Mouse (Mus musculus): ENCODE data around the gene Nup107. TPM values are rescaled to one million over a fixed set of nuclear protein-coding genes. Genes with fewer than 3 reads are reported as not detected.
"Not testable (repeated sequence)": the region's sequence is repeated elsewhere in the genome, so short reads cannot be mapped to it uniquely, and the experiment has no call there.

Nup107 gene
- total and polyA plus RNA-seq, 3 experiments: 47.7 to 97.0 (median 82.0) TPM

DNA sequence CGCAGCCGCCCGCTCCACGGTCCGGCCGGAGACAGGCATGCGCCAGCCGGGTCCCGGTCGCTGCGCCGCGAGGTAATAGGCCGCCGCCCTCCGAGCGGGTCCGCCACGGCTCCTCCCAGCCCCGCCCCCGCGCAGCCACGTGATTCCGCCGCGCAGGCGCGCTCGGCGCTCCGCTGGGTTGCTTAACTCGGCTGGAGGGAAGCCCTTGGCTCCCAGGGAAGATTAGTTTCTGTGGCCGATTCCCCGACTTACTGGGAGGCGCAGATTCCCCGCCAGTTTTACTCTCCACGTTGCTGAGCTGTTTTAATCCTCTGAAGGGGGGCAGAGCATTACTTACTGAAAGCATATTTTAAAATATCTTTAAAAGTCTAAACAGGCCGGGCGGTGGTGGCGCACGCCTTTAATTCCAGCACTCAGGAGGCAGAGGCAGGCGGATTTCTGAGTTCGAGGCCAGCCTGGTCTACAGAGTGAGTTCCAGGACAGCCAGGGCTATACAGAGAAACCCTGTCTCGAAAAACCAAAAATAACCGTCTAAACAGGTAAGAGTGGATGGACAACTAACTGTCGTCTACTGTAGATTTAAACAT, 46.1 kb downstream of the Nup107 start, which contains the start of gene Slc35e3 (continued):
- TF ChIP-seq MAX (IDR thresholded peaks at IDR 0.05; ENCODE audit: low read length) (peak; percentile 93), PAX5 (IDR thresholded peaks at IDR 0.05; ENCODE audit: low read length) (no peak), JUN (IDR thresholded peaks at IDR 0.05; ENCODE audit: insufficient read depth, low read depth, low read length) (no peak), TCF12 (IDR thresholded peaks at IDR 0.05; ENCODE audit: low read depth, low read length) (peak; percentile 70), MAFK (IDR thresholded peaks at IDR 0.05; ENCODE audit: insufficient replicate concordance, low read length) (no peak)

DNA sequence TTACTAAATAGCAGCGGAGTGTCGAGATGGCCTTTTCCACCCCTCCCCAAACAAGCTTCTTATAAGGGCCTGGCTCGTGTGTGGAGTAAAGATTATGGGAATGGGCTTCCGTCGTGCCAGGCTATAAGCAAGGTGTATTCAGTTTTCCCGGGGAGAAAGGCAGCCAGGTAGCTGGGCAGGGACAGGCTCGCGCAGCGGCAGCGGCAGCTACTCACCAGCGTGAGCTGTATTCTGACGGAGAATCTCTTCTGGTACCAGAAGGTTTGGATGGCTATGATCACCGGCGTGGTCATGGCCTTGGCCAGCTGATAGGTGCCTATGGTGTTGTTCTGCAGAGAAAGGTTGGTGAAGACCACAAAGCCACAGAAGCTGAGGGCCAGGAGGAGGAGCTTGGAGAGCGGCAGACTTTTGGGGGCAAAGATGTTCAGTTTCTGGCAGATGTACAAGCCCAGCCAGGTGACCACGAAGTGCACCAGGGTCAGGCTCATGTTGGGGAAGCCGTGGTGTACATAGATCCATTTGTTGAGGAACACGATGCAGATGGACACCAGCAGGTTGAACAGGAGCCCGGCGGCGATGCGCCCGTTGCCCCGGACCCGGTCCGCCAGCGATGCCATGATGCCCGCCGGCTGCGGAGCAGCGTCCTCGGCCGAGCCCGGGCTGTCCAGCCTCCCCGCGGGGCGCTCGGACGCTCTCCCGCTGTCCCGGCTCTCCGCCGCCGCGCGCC, 46.8 kb downstream of the Nup107 start:
- DNase-seq (ENCODE audit: extremely low read depth); dilution Hi-C loops (cut with MboI; ENCODE audit: extremely low pct_ligation_motif_present, extremely low pct_unique_long_range_greater_than_20kb, low sequenced_read_pairs); H3K27me3 ChIP-seq (replicated peaks); H3K79me2 ChIP-seq (replicated peaks; ENCODE audit: control insufficient read depth, extremely low read depth, insufficient read depth, poor library complexity, severe bottlenecking); in situ Hi-C loops (cut with MboI; ENCODE audit: low pct_ligation_motif_present, low pct_unique_long_range_greater_than_20kb, low sequenced_read_pairs); H3K27ac ChIP-seq (ENCODE audit: insufficient read depth, low read depth): not testable (repeated sequence)
- Histone ChIP-seq H3K9ac (ENCODE audit: insufficient read depth, low read depth) (peak overlapping the region; percentile 41), H3K4me1 (ENCODE audit: control insufficient read depth in 1 of 2, insufficient read depth in 2 of 2) (peaks cover 0 to 14% of the 10 kb centered on the region in 2 experiments; a peak in 2 of 4 replicates), H3K4me2 (ENCODE audit: insufficient read depth, low read depth, poor library complexity, severe bottlenecking) (peak overlapping the region; percentile 66), H3K9me3 (replicated peaks; ENCODE audit: low read length) (peaks cover 22% of the 10 kb centered on the region), H3K36me3 (replicated peaks in 1 of 2; ENCODE audit: control insufficient read depth in 1 of 2, insufficient read depth in 1 of 2, low read length in 1 of 2) (peaks cover 17 to 55% of the 10 kb centered on the region in 2 experiments), H3K4me3 (replicated peaks in 1 of 3; ENCODE audit: low read depth in 2 of 3, low read length in 2 of 3, poor library complexity in 1 of 3) (peak overlapping the region; percentile 34 to 61 (median 55))
- 0 out of 2 replicates have a peak, but pooled peaks have one; percentile 3 for TF ChIP-seq MXI1 (IDR thresholded peaks at IDR 0.05; ENCODE audit: low read depth, low read length)

DNA sequence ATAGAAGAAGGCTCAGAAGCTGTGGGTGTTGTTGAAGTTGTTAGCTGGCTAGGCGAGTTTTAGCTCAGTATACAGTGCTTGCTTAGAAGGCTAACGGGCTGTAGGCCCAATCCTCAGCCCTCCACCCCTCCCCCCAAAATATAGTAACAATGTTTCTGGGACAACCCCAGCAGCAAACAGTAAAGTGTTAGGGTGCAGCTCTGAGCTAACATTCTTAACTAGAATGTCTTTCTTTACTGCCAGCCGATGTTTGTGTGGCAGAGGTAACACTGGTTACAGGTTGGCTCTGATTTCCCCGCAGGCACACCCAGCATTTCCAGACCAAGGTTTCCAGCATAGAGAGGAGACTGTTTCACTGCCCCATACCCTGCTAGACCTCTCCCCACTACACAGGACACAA, 48.6 kb downstream of the Nup107 start:
- H3K36me3 ChIP-seq (replicated peaks in 1 of 2; ENCODE audit: control insufficient read depth in 1 of 2, insufficient read depth in 1 of 2, low read length in 1 of 2): peaks cover 17 to 58% of the 10 kb centered on the region in 2 experiments
- H3K4me2 ChIP-seq (ENCODE audit: insufficient read depth, low read depth, poor library complexity, severe bottlenecking): no peak overlapping the region
- in situ Hi-C loops (cut with MboI; ENCODE audit: low pct_ligation_motif_present, low pct_unique_long_range_greater_than_20kb, low sequenced_read_pairs) (no loop called here), dilution Hi-C loops (cut with MboI; ENCODE audit: extremely low pct_ligation_motif_present, extremely low pct_unique_long_range_greater_than_20kb, low sequenced_read_pairs) (no loop called here)
- no peak for TF ChIP-seq MAZ (IDR thresholded peaks at IDR 0.05; ENCODE audit: low read depth, low read length)
- TF ChIP-seq ZC3H11A (IDR thresholded peaks at IDR 0.05; ENCODE audit: low read depth, low read length): no peak
- TF ChIP-seq POLR2AphosphoS2 (IDR thresholded peaks at IDR 0.05; ENCODE audit: low read depth, low read length): no peak
- no peak for TF ChIP-seq ZNF384 (IDR thresholded peaks at IDR 0.05; ENCODE audit: low read depth, low read length)
- no peak for TF ChIP-seq MXI1 (IDR thresholded peaks at IDR 0.05; ENCODE audit: low read depth, low read length)
- no peak for TF ChIP-seq EP300 (IDR thresholded peaks at IDR 0.05; ENCODE audit: low read length)
- no peak for TF ChIP-seq GABPA (IDR thresholded peaks at IDR 0.05; ENCODE audit: insufficient replicate concordance, low read depth, low read length)
- no peak for TF ChIP-seq SIN3A (IDR thresholded peaks at IDR 0.05; ENCODE audit: low read length)
- no peak for TF ChIP-seq USF2 (conservative IDR thresholded peaks at IDR 0.05; ENCODE audit: low read depth, low read length)
- no peak for TF ChIP-seq CHD1 (IDR thresholded peaks at IDR 0.05; ENCODE audit: low read depth, low read length)
- TF ChIP-seq ZMIZ1 (IDR thresholded peaks at IDR 0.05; ENCODE audit: low read depth, low read length): no peak
- no peak for TF ChIP-seq SMC3 (IDR thresholded peaks at IDR 0.05; ENCODE audit: low read depth, low read length)
- TF ChIP-seq UBTF (IDR thresholded peaks at IDR 0.05; ENCODE audit: low read depth, low read length): no peak
- TF ChIP-seq BHLHE40 (IDR thresholded peaks at IDR 0.05; ENCODE audit: low read depth, low read length): no peak
- TF ChIP-seq JUN (IDR thresholded peaks at IDR 0.05; ENCODE audit: insufficient read depth, low read depth, low read length): no peak
- no peak for TF ChIP-seq KAT2A (IDR thresholded peaks at IDR 0.05; ENCODE audit: insufficient replicate concordance, low read length)
- no peak for TF ChIP-seq ETS1 (conservative IDR thresholded peaks at IDR 0.05; ENCODE audit: low read depth, low read length)
- no peak for TF ChIP-seq ELF1 (IDR thresholded peaks at IDR 0.05; ENCODE audit: low read depth, low read length)
- H3K79me2 ChIP-seq (replicated peaks; ENCODE audit: control insufficient read depth, extremely low read depth, insufficient read depth, poor library complexity, severe bottlenecking): no peaks in the 10 kb centered on the region
- no peak for DNase-seq (ENCODE audit: extremely low read depth)
- H3K4me3 ChIP-seq (replicated peaks in 1 of 3; ENCODE audit: low read depth in 2 of 3, low read length in 2 of 3, poor library complexity in 1 of 3): no peak overlapping the region
- no peak overlapping the region for H3K27ac ChIP-seq (ENCODE audit: insufficient read depth, low read depth)
- no peak overlapping the region for H3K9ac ChIP-seq (ENCODE audit: insufficient read depth, low read depth)
- H3K4me1 ChIP-seq (ENCODE audit: control insufficient read depth in 1 of 2, insufficient read depth in 2 of 2): peaks cover 0 to 14% of the 10 kb centered on the region in 2 experiments; a peak in 2 of 4 replicates
- H3K9me3 ChIP-seq (replicated peaks; ENCODE audit: low read length): peaks cover 8% of the 10 kb centered on the region
- no peaks in the 10 kb centered on the region for H3K27me3 ChIP-seq (replicated peaks)

Measured in CH12.LX (cell line).